Mouse (Mus musculus) embryonic facial prominence, embryonic 13.5 days (tissue): ENCODE data around the gene Fam107b. TPM values are rescaled to one million over a fixed set of nuclear protein-coding genes. Genes with fewer than 3 reads are reported as not detected.

Source experiments
- ATAC-seq: fragments of 200-750 bp; cut with Nextera tagmentation; 2 replicates; pipeline ENCODE4 v1.8.0; 2017; ENCODE audit warnings: low read depth; ENCODE audit not compliant: insufficient number of reproducible peaks, insufficient read depth, low FRiP score, low TSS enrichment
- H3K27ac ChIP-seq: fragments of 300-500 bp; sonication (generic); 2 replicates; pipeline ENCODE4 v1.5.1; 2015; ENCODE audit warnings: moderate library complexity, mild to moderate bottlenecking, inconsistent platforms
- H3K27me3 ChIP-seq: fragments of 300-500 bp; sonication (generic); 2 replicates; pipeline ENCODE4 v1.6.1; 2015; ENCODE audit warnings: mild to moderate bottlenecking, inconsistent platforms
- H3K36me3 ChIP-seq: fragments of 300-500 bp; sonication (generic); 2 replicates; pipeline ENCODE4 v1.6.1; 2015; ENCODE audit warnings: mild to moderate bottlenecking, inconsistent platforms
- H3K4me1 ChIP-seq: fragments of 300-500 bp; sonication (generic); 2 replicates; pipeline ENCODE4 v1.6.1; 2015; ENCODE audit warnings: inconsistent platforms
- H3K4me2 ChIP-seq: fragments of 300-500 bp; sonication (generic); 2 replicates; pipeline ENCODE4 v1.6.1; 2015; ENCODE audit warnings: moderate library complexity, mild to moderate bottlenecking, inconsistent platforms
- H3K4me3 ChIP-seq: fragments of 300-500 bp; sonication (generic); 2 replicates; pipeline ENCODE4 v1.5.1; 2015; ENCODE audit warnings: mild to moderate bottlenecking, inconsistent platforms
- H3K9ac ChIP-seq: fragments of 300-500 bp; sonication (generic); 2 replicates; pipeline ENCODE4 v1.6.1; 2015; ENCODE audit warnings: mild to moderate bottlenecking, inconsistent platforms
- H3K9me3 ChIP-seq: fragments of 300-500 bp; sonication (generic); 2 replicates; pipeline ENCODE4 v1.6.1; 2016; ENCODE audit warnings: inconsistent platforms
- WGBS: fragments of 180-500 bp; shearing (Covaris S2); methylation state at CpG from one replicate; pipeline ENCODE4 v1.1.7; 2015; ENCODE audit warnings: mixed read lengths; 5-methylcytosine and 5-hydroxymethylcytosine counted together
- polyA plus RNA-seq: library from polyadenylated mRNA; unstranded; fragments of >200 nt; fragmentation: Nextera tagmentation; extraction: Ambion mirVana; gene quantifications from 2 replicates; pipeline ENCODE4 v1.2.1, GENCODE M21; 2015

Gene Fam107b
- polyA plus RNA-seq, 1 experiment from 2014 or later: 37.3 TPM

GRCm38 (mm10) chr2:3672654-3673367 is 102.5 kb downstream of the Fam107b start:
- no peak overlapping the region for H3K9ac ChIP-seq
- H3K4me2 ChIP-seq: no peak overlapping the region
- H3K36me3 ChIP-seq: no peaks in the 10 kb centered on the region
- no peak overlapping the region for H3K4me3 ChIP-seq
- no peak overlapping the region for H3K27ac ChIP-seq
- 82% methylated on average over 5 of the region's 5 CpGs for WGBS
- H3K9me3 ChIP-seq: no peaks in the 10 kb centered on the region
- no peak for ATAC-seq
- H3K4me1 ChIP-seq: no peaks in the 10 kb centered on the region
- no peaks in the 10 kb centered on the region for H3K27me3 ChIP-seq

- no peaks in the 10 kb centered on the region for H3K27me3 ChIP-seq
- H3K4me1 ChIP-seq: no peaks in the 10 kb centered on the region
- H3K27ac ChIP-seq: no peak overlapping the region
- no peaks in the 10 kb centered on the region for H3K9me3 ChIP-seq
- WGBS: 81% methylated on average over 1 of the region's 1 CpGs
- no peaks in the 10 kb centered on the region for H3K36me3 ChIP-seq
- ATAC-seq: no peak
- no peak overlapping the region for H3K4me3 ChIP-seq
- no peak overlapping the region for H3K4me2 ChIP-seq
- H3K9ac ChIP-seq: no peak overlapping the region
These were observed 105.2 kb downstream of the Fam107b start for GRCm38 (mm10) chr2:3675481-3675880.

- H3K9me3 ChIP-seq: no peaks in the 10 kb centered on the region
- H3K4me1 ChIP-seq: peaks cover 21% of the 10 kb centered on the region
- H3K4me2 ChIP-seq: no peak overlapping the region
- H3K36me3 ChIP-seq: no peaks in the 10 kb centered on the region
- H3K27ac ChIP-seq: no peak overlapping the region
- ATAC-seq: no peak
- 62% methylated on average over 4 of the region's 4 CpGs for WGBS
- no peak overlapping the region for H3K4me3 ChIP-seq
- H3K27me3 ChIP-seq: no peaks in the 10 kb centered on the region
- H3K9ac ChIP-seq: no peak overlapping the region
These were observed 112.4 kb downstream of the Fam107b start for GRCm38 (mm10) chr2:3682699-3683098.

DNA sequence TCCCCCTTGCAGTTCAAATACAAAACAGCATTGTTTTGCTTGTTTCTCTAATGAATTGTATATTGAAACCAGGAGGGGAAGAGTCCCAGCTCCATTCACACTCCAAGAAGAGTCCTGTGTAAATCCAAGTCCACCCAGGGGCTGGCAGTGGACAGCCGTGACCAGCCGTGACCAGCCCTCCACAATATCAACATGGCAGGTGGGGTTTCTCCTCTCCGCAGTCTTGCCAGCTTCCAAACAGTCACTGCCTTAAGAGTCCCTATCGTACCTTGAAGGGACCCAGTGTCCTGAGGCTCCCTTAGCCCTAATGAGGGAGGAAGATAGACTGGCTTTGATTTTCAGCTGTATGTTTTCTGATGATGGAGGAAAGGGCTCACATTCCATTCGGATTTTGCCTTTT is 113.1 kb downstream of the Fam107b start:
- Histone ChIP-seq H3K36me3 (no peaks in the 10 kb centered on the region), H3K4me2 (peak overlapping the region; percentile 1; the same call in 1 of the 2 replicates), H3K4me1 (peaks cover 21% of the 10 kb centered on the region), H3K9me3 (no peaks in the 10 kb centered on the region), H3K9ac (no peak overlapping the region), H3K4me3 (no peak overlapping the region), H3K27me3 (no peaks in the 10 kb centered on the region), H3K27ac (peak overlapping the region; percentile 39; the same call in 1 of the 2 replicates)
- 33% methylated on average over 5 of the region's 5 CpGs for WGBS
- no peak for ATAC-seq

- no peak overlapping the region for H3K4me3 ChIP-seq
- H3K4me2 ChIP-seq: peak overlapping the region; percentile 1; the same call in 1 of the 2 replicates
- H3K4me1 ChIP-seq: peaks cover 21% of the 10 kb centered on the region
- H3K36me3 ChIP-seq: no peaks in the 10 kb centered on the region
- H3K9ac ChIP-seq: no peak overlapping the region
- WGBS: 11% methylated on average over 6 of the region's 6 CpGs
- H3K9me3 ChIP-seq: no peaks in the 10 kb centered on the region
- no peaks in the 10 kb centered on the region for H3K27me3 ChIP-seq
- no peak; the same call in 1 of the 2 replicates for ATAC-seq
- H3K27ac ChIP-seq: no peak overlapping the region
These were observed 113.5 kb downstream of the Fam107b start for GRCm38 (mm10) chr2:3683751-3684229.

DNA sequence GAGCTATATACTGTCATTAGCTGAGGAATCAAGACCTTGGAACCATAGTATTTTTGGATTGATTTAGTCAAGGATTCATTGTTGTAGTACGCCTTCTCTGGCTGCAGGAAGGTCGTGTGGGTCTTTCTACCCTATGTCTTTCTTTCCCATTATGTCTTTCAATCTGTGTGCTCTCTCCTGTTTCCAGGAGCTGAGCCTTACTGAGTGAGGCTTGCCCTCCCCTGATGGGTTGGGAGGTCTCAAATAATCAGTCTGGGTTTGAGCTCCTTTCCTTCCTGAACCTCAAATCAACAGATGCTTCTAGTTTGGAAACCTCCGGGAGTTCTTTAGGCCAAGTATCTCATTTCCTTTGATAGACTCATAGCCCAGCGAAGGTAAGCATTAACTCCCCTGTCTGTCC is 119.9 kb downstream of the Fam107b start:
- ATAC-seq: no peak
- Histone ChIP-seq H3K27me3 (no peaks in the 10 kb centered on the region), H3K9me3 (no peaks in the 10 kb centered on the region), H3K4me2 (no peak overlapping the region; the same call in 1 of the 2 replicates), H3K4me3 (no peak overlapping the region), H3K27ac (no peak overlapping the region), H3K36me3 (no peaks in the 10 kb centered on the region), H3K4me1 (peaks cover 10% of the 10 kb centered on the region), H3K9ac (no peak overlapping the region)
- 29% methylated on average over 4 of the region's 4 CpGs for WGBS

DNA sequence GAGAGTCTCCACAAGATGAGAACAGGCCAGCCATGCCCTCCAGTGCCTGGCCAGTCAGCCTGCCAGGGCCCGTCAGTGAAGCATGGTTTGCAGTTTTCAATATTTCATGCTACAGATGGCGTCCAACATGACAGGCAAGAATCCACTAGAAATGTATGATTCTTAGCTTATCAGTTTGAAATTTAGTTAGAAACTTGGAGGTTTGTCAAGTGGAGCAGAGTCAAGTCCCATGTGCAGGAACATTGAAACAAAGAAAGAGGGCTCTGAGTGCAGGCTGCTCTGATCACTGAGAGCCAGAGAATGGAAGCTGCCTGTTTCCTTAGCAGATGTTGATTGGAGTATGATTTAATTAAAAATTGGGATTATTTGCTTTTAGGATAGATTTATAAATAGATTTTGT is 122.5 kb downstream of the Fam107b start:
- no peak overlapping the region for H3K4me3 ChIP-seq
- H3K9me3 ChIP-seq: no peaks in the 10 kb centered on the region
- H3K9ac ChIP-seq: no peak overlapping the region
- ATAC-seq: no peak
- H3K27me3 ChIP-seq: no peaks in the 10 kb centered on the region
- H3K4me2 ChIP-seq: no peak overlapping the region
- H3K4me1 ChIP-seq: peaks cover 10% of the 10 kb centered on the region
- H3K36me3 ChIP-seq: no peaks in the 10 kb centered on the region
- H3K27ac ChIP-seq: no peak overlapping the region
- 81% methylated on average over 2 of the region's 2 CpGs for WGBS

DNA sequence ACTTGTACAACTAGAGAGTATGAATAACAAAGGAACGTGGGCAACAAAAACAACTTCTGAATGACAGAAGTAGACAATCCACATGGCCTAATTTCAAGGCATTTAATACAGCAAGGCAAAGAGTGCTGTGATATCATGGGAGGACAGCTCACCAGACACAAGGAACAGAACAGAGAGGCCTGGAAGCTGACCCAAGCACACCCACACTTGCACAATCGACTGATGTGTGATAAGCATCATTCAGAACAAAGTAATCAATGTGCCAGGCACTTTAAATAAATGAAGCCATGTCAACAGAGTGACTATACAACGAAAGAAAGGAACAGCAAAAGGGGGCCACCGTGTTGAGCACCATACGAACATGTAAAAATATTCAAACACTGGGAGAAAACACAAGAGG is 125.6 kb downstream of the Fam107b start:
- no peak overlapping the region for H3K4me2 ChIP-seq
- no peak overlapping the region for H3K27ac ChIP-seq
- no peaks in the 10 kb centered on the region for H3K36me3 ChIP-seq
- no peaks in the 10 kb centered on the region for H3K9me3 ChIP-seq
- ATAC-seq: no peak
- H3K4me1 ChIP-seq: no peaks in the 10 kb centered on the region; the same call in 1 of the 2 replicates
- no peak overlapping the region for H3K9ac ChIP-seq
- no peaks in the 10 kb centered on the region for H3K27me3 ChIP-seq
- WGBS: 87% methylated on average over 5 of the region's 5 CpGs
- H3K4me3 ChIP-seq: no peak overlapping the region

- no peak overlapping the region for H3K4me3 ChIP-seq
- H3K27me3 ChIP-seq: no peaks in the 10 kb centered on the region
- H3K9ac ChIP-seq: no peak overlapping the region
- H3K4me1 ChIP-seq: no peaks in the 10 kb centered on the region; the same call in 1 of the 2 replicates
- no peak overlapping the region for H3K27ac ChIP-seq
- H3K4me2 ChIP-seq: no peak overlapping the region
- no peaks in the 10 kb centered on the region for H3K9me3 ChIP-seq
- WGBS: 60% methylated on average over 1 of the region's 1 CpGs
- no peaks in the 10 kb centered on the region for H3K36me3 ChIP-seq
- ATAC-seq: no peak
These were observed 130.1 kb downstream of the Fam107b start for GRCm38 (mm10) chr2:3700368-3700767.

- Histone ChIP-seq H3K4me1 (no peaks in the 10 kb centered on the region; the same call in 1 of the 2 replicates), H3K27me3 (no peaks in the 10 kb centered on the region), H3K27ac (no peak overlapping the region), H3K9ac (no peak overlapping the region), H3K9me3 (no peaks in the 10 kb centered on the region), H3K4me3 (no peak overlapping the region), H3K4me2 (no peak overlapping the region), H3K36me3 (no peaks in the 10 kb centered on the region)
- no peak for ATAC-seq
- WGBS: 82% methylated on average over 7 of the region's 7 CpGs
These were observed 132.4 kb downstream of the Fam107b start for GRCm38 (mm10) chr2:3702640-3703190.

GRCm38 (mm10) chr2:3703806-3704205 is 133.5 kb downstream of the Fam107b start:
- Histone ChIP-seq H3K4me2 (no peak overlapping the region), H3K27ac (no peak overlapping the region), H3K4me1 (no peaks in the 10 kb centered on the region; the same call in 1 of the 2 replicates), H3K4me3 (no peak overlapping the region), H3K36me3 (no peaks in the 10 kb centered on the region), H3K9ac (no peak overlapping the region), H3K9me3 (no peaks in the 10 kb centered on the region), H3K27me3 (no peaks in the 10 kb centered on the region)
- WGBS: 59% methylated on average over 2 of the region's 2 CpGs
- no peak for ATAC-seq
